Mouse (Mus musculus): Measurements from ENCODE around the gene Proz.

DNA sequence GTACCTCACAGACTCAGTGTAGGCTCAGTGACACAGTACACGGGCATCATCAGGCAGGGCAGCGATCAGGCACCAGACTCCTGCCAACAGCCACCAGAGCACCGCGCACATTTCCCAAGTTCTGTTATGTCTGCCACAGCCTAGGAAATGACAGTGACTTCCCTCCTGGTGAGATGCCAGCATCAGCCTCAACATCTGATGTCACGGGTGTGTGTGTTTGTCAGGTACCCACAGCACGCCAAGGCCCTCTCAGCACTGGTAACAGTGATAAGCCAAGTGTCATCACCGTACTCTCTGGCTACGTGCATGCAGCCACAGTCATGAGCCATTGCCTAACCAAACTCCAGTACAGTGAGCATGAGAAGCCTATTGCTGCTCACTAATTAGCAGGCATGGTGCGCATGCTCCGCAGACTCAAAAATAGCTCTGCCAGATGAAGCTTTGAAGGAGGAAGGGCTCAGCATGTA lies 24.3 kb upstream of the Proz start:
- no peak for TF ChIP-seq CTCF (IDR thresholded peaks at IDR 0.05; ENCODE audit: low read depth)
- no peak for TF ChIP-seq EP300 (optimal IDR thresholded peaks at IDR 0.05)
